Mouse (Mus musculus) retina, embryonic 14.5 days (tissue): ENCODE data around the gene Fgfr2.

ENCODE experiments used
- DNase-seq: peaks from one replicate; pipeline ENCODE4 v3.0.0-alpha.2; 2015; ENCODE audit warnings: low spot score

Fgfr2 gene

GRCm38 (mm10) chr7:132226379-132227074 is 896.6 kb downstream of the Fgfr2 start:
- peak; percentile 96 for DNase-seq

GRCm38 (mm10) chr7:132223452-132224141 is 899.6 kb downstream of the Fgfr2 start:
- DNase-seq, result no peak

GRCm38 (mm10) chr7:132214031-132214430 is 909.1 kb downstream of the Fgfr2 start:
- no peak for DNase-seq

- peak; percentile 83 for DNase-seq
These were observed 909.7 kb downstream of the Fgfr2 start for GRCm38 (mm10) chr7:132213460-132213859.

GRCm38 (mm10) chr7:132211920-132212701 is 911.0 kb downstream of the Fgfr2 start:
- no peak for DNase-seq

- no peak for DNase-seq
These were observed 912.5 kb downstream of the Fgfr2 start for GRCm38 (mm10) chr7:132210616-132211015.

GRCm38 (mm10) chr7:132208946-132209651 is 914.1 kb downstream of the Fgfr2 start:
- DNase-seq, result no peak

- no peak for DNase-seq
These were observed 919.0 kb downstream of the Fgfr2 start for GRCm38 (mm10) chr7:132204073-132204612.

- DNase-seq, result no peak
These were observed 923.5 kb downstream of the Fgfr2 start for GRCm38 (mm10) chr7:132199686-132200085.

GRCm38 (mm10) chr7:132198806-132199205 is 924.3 kb downstream of the Fgfr2 start:
- DNase-seq, result no peak

- no peak for DNase-seq
These were observed 925.2 kb downstream of the Fgfr2 start for GRCm38 (mm10) chr7:132197817-132198475.

- no peak for DNase-seq
These were observed 926.6 kb downstream of the Fgfr2 start for GRCm38 (mm10) chr7:132196581-132196980.

GRCm38 (mm10) chr7:132193606-132194005 is 929.5 kb downstream of the Fgfr2 start:
- DNase-seq, result no peak

GRCm38 (mm10) chr7:132187456-132187855 is 935.7 kb downstream of the Fgfr2 start:
- DNase-seq, result no peak

- peak; percentile 63 for DNase-seq
These were observed 939.2 kb downstream of the Fgfr2 start for GRCm38 (mm10) chr7:132183892-132184404.

- DNase-seq, result no peak
These were observed 941.5 kb downstream of the Fgfr2 start for GRCm38 (mm10) chr7:132181586-132182198.

GRCm38 (mm10) chr7:132181042-132181441 is 942.1 kb downstream of the Fgfr2 start:
- DNase-seq, result no peak

- DNase-seq, result no peak
These were observed 944.1 kb downstream of the Fgfr2 start for GRCm38 (mm10) chr7:132179049-132179448.

- DNase-seq, result no peak
These were observed 948.4 kb downstream of the Fgfr2 start for GRCm38 (mm10) chr7:132174787-132175186.

GRCm38 (mm10) chr7:132174296-132174695 is 948.9 kb downstream of the Fgfr2 start:
- DNase-seq, result no peak

GRCm38 (mm10) chr7:132172220-132172619 is 950.9 kb downstream of the Fgfr2 start:
- no peak for DNase-seq
